In the genomic region with DNA sequence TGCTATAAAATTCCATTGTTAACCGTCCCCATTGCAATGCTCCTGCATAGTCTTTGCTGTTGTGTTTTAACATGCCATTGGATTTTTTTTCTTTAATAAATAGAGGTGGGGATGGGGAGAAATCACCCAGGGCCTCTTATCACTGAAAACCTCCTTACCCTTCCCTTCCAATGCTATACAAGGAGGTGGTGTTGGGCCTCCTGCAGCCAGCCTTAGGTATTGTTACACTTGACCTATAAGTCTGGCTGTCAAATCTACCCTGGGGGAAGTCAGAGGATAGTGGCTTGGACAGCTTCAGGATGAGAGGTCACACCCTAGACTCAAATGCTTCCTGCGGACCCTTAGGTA, we compare ENCODE assay signal across 9 mouse cellular contexts. TPM values are rescaled to one million over a fixed set of nuclear protein-coding genes. Genes with fewer than 3 reads are reported as not detected.
DNase-seq lines count a peak whose midpoint lies in the region; ATAC-seq and TF ChIP-seq lines count a peak whose summit lies in the region.
"Had no signal": no experiment of that assay in that cellular context is flagged by ENCODE, and none has a peak within 500 bp of the region (broad histone marks: within the 10 kb centered on the region; RNA-seq: fewer than 3 reads in every experiment).

No protein-coding gene starts in this region.

- no peak for TF ChIP-seq POLR2A in testis, adult 2 months (IDR thresholded peaks at IDR 0.05; ENCODE audit: control insufficient read depth, low read depth, low read length)

- no peaks in the 10 kb centered on the region for H3K36me3 ChIP-seq in testis, adult 2 months (ENCODE audit: control insufficient read depth, insufficient read depth, low read length)
- H3K36me3 ChIP-seq in liver, embryonic 15.5 days (replicated peaks) = no peaks in the 10 kb centered on the region

- no peaks in the 10 kb centered on the region for H3K9me3 ChIP-seq in liver, embryonic 15.5 days (replicated peaks)

- ATAC-seq in frontal cortex, adult (ENCODE audit: low TSS enrichment) = peak; percentile 21; the same call in 1 of the 2 replicates
- no peak; the same call in 1 of the 2 replicates for ATAC-seq in liver, embryonic 15.5 days (ENCODE audit: insufficient read depth)

- 28% methylated on average over 2 of the region's 2 CpGs for WGBS in liver, embryonic 15.5 days (ENCODE audit: insufficient replicate concordance)

- no peak for DNase-seq in frontal cortex, postnatal 25 days (ENCODE audit: low spot score in 2 of 2)
- no peak for DNase-seq in testis, postnatal 14 days (ENCODE audit: low spot score)
- DNase-seq in ovary, postnatal 36 days (ENCODE audit: low spot score) = no peak
- DNase-seq in layer of hippocampus, adult 9-10 months (ENCODE audit: low spot score) = no peak
- no peak for DNase-seq in kidney, adult 11 months

- peak overlapping the region; percentile 65 for H3K4me3 ChIP-seq in testis, adult 2 months (ENCODE audit: control insufficient read depth, low read depth, low read length)
- H3K4me3 ChIP-seq in liver, embryonic 15.5 days (replicated peaks) = peak overlapping the region; percentile 62

- H3K4me1 ChIP-seq in testis, adult 2 months (ENCODE audit: control insufficient read depth, insufficient read depth, low read length) = peaks cover 7% of the 10 kb centered on the region
- H3K4me1 ChIP-seq in liver, embryonic 15.5 days (replicated peaks) = no peaks in the 10 kb centered on the region

- H3K27me3 ChIP-seq in testis, adult 2 months (ENCODE audit: control insufficient read depth, insufficient read depth, low read length) = no peaks in the 10 kb centered on the region
- peaks cover 29% of the 10 kb centered on the region for H3K27me3 ChIP-seq in liver, embryonic 15.5 days

- H3K4me2 ChIP-seq in liver, embryonic 15.5 days = peak overlapping the region; percentile 73

- no peak overlapping the region for H3K9ac ChIP-seq in liver, embryonic 15.5 days

- H3K27ac ChIP-seq in testis, adult 2 months (ENCODE audit: control insufficient read depth, insufficient read depth, low read depth, low read length) = no peak overlapping the region
- H3K27ac ChIP-seq in liver, embryonic 15.5 days (replicated peaks) = no peak overlapping the region
- H3K27ac ChIP-seq: macrophage had no signal

- TF ChIP-seq CTCF in testis, adult 2 months (IDR thresholded peaks at IDR 0.05; ENCODE audit: control insufficient read depth, insufficient read depth, insufficient replicate concordance, low read depth, low read length) = no peak

RNA-seq across cellular contexts. Expression of gene Fam171a1, which starts 3.8 kb away (rescaled TPM):
- polyA plus RNA-seq in testis, adult 2 months (2012; rRNA removed) = 2.5 and 3.4 TPM in 2 replicates
- polyA plus RNA-seq in liver, embryonic 15.5 days (2015; fragmentation: Nextera tagmentation; extraction: Ambion mirVana) = 2.8 and 3.2 TPM in 2 replicates
